Mouse (Mus musculus): ENCODE measurements around the gene Krba1.

GRCm38 (mm10) chr6:48410551-48410950, 15.2 kb downstream of the Krba1 start:
- TF ChIP-seq CTCF (IDR thresholded peaks at IDR 0.05; ENCODE audit: control insufficient read depth, insufficient read depth, insufficient read length) (no peak), MAX (IDR thresholded peaks at IDR 0.05) (no peak), MYOG (IDR thresholded peaks at IDR 0.05; ENCODE audit: control insufficient read depth, extremely low read depth, insufficient read length) (no peak), USF1 (IDR thresholded peaks at IDR 0.05; ENCODE audit: low read depth) (no peak)
